In the genomic region with DNA sequence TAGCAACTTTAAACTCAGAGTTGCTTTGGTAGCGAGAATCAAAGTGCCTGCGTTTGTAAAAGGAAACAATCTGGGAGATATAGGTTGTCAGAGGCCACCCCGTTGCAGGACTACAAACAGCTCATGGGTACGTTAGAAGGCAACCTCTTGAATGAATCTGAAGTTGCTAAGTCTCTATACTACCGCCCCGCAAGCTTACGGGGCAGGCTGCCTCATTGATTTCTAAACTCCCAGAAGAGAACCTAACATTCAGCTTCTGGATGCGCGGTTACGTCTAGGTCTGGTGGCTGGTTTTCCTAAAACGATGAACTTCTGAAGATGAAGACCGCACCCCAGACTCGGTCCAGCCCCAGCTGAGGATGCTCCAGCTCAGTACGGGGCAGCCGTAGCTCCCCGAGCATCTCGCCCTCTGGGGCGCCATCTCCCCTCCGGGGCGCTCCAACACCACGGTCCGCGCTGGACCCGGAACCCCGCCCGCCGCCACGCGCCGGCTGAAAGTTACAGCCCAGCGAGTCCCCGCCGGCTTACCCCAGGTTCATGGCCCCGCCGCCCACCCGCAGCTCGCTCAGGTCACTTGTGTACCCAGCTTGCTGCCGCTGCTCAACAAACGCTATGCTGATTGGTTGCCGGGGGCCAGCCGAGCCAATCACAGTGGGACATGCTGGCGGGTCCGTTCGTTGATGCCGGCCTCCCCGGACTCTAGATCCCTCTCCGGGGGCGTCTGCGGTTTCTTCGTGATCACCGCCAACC, we compare ENCODE assay signal across 8 mouse cellular contexts. TPM values are rescaled to one million over a fixed set of nuclear protein-coding genes. Genes with fewer than 3 reads are reported as not detected.
A peak's percentile ranks its signal among the peaks of the same experiment; 100 is the strongest.
DNase-seq lines count a peak whose midpoint lies in the region; ATAC-seq and TF ChIP-seq lines count a peak whose summit lies in the region.

A gene (minus strand): TSS at position 567 of the 750 bp plus-strand sequence.

- under 1% methylated on average over 50 of the region's 51 CpGs for WGBS in hindbrain, postnatal 0 days

- peak within 1 kb of the TSS; percentile 84 for H3K4me2 ChIP-seq in hindbrain, postnatal 0 days (ENCODE audit: low read depth, low read length)

- ATAC-seq in hindbrain, postnatal 0 days = peak; percentile 98
- ATAC-seq in megakaryocyte, adult 5-6 weeks (ENCODE audit: poor library complexity, severe bottlenecking) = peak; percentile 98

- no peaks in the 10 kb centered on the region for H3K9me3 ChIP-seq in hindbrain, postnatal 0 days (ENCODE audit: low read length)

- DNase-seq in WW6 (ENCODE audit: low read depth, low spot score) = peak; percentile 85
- peak; percentile 100 for DNase-seq in cerebellum, postnatal 4 days (ENCODE audit: low spot score in 2 of 2)
- peak; percentile 98 for DNase-seq in gastrocnemius, adult 2 months
- peak; percentile 95 for DNase-seq in hindbrain, postnatal 0 days (ENCODE audit: low spot score)
- DNase-seq in left cerebral cortex, adult 2 months (ENCODE audit: extremely low spot score in 1 of 2, low spot score in 2 of 2) = peak; percentile 99 to 100
- DNase-seq in right cerebral cortex, adult 2 months (ENCODE audit: low spot score in 2 of 2) = peak; percentile 100
- peak; percentile 97 for DNase-seq in urinary bladder, postnatal 14 days (ENCODE audit: low spot score)

- H3K9ac ChIP-seq in hindbrain, postnatal 0 days (replicated peaks; ENCODE audit: low read length) = peak within 1 kb of the TSS; percentile 84

- intact Hi-C loops in gastrocnemius, adult 2 months (cut with DNase I) = no loop called here
- intact Hi-C loops in left cerebral cortex, adult 2 months (cut with DNase I) = loop anchor here (5.0 kb wide), 1 partner anchor 234 kb away; no protein-coding TSS in a partner anchor

- TF ChIP-seq CTCF in gastrocnemius, adult 2 months (IDR thresholded peaks at IDR 0.05) = peak; percentile 14; the same call in 1 of the 2 replicates
- no peak for TF ChIP-seq CTCF in hindbrain, postnatal 0 days (IDR thresholded peaks at IDR 0.05; ENCODE audit: low read depth)
- no peak; the same call in 1 of the 2 replicates for TF ChIP-seq CTCF in left cerebral cortex, adult 2 months (IDR thresholded peaks at IDR 0.05)

- no peaks in the 10 kb centered on the region for H3K36me3 ChIP-seq in hindbrain, postnatal 0 days (ENCODE audit: insufficient read depth, low read length)

- H3K4me3 ChIP-seq in gastrocnemius, adult 2 months = peak within 1 kb of the TSS; percentile 76
- peak within 1 kb of the TSS; percentile 92 for H3K4me3 ChIP-seq in hindbrain, postnatal 0 days (ENCODE audit: low read length)
- H3K4me3 ChIP-seq in left cerebral cortex, adult 2 months = peak within 1 kb of the TSS; percentile 87

- no peaks in the 10 kb centered on the region for H3K27me3 ChIP-seq in hindbrain, postnatal 0 days (ENCODE audit: insufficient read depth, low read length)

- H3K4me1 ChIP-seq in hindbrain, postnatal 0 days (ENCODE audit: insufficient read depth, low read length) = no peaks in the 10 kb centered on the region

- H3K27ac ChIP-seq in gastrocnemius, adult 2 months = peak within 1 kb of the TSS; percentile 87
- peak within 1 kb of the TSS; percentile 76 for H3K27ac ChIP-seq in hindbrain, postnatal 0 days
- peak within 1 kb of the TSS; percentile 88 for H3K27ac ChIP-seq in left cerebral cortex, adult 2 months

RNA-seq across cellular contexts. Expression of the gene that starts here (rescaled TPM):
- total RNA-seq in gastrocnemius, adult 2 months (2021) = 10 to 100 TPM in 1 of 2 experiments, 1 to 10 TPM in 1; 9.4 to 10.8 TPM
- total RNA-seq in hindbrain, postnatal 0 days (2014; rRNA removed) = 2.6 and 3.1 TPM in 2 replicates
- polyA plus RNA-seq in hindbrain, postnatal 0 days (2015; fragmentation: Nextera tagmentation; extraction: Ambion mirVana) = 5.6 and 9.2 TPM in 2 replicates
- 10 to 100 TPM; 16.2 to 16.8 TPM for total RNA-seq in left cerebral cortex, adult 2 months (2021)
- total RNA-seq in megakaryocyte, adult 5-6 weeks (2015) = 4.6 and 6.5 TPM in 2 replicates
- 4.1 and 8.5 TPM in 2 replicates for total RNA-seq in megakaryocyte, adult 5-6 weeks (2017)

Comparison
In these comparisons a context has a peak if more than half of its experiments do, and no peak if none do; other contexts are left out.
1. Peak in every context shown above with its lines: DNase-seq, ATAC-seq, H3K4me3 ChIP-seq and H3K27ac ChIP-seq.